Mouse (Mus musculus) testis, postnatal 10 days (tissue): ENCODE measurements around the gene B3galt4.
"Not testable (repeated sequence)": the region's sequence is repeated elsewhere in the genome, so short reads cannot be mapped to it uniquely, and the experiment has no call there.

Experiments used
- DNase-seq: peaks from one replicate; pipeline ENCODE4 v3.0.0; 2021; ENCODE audit warnings: low spot score

B3galt4 gene

DNA sequence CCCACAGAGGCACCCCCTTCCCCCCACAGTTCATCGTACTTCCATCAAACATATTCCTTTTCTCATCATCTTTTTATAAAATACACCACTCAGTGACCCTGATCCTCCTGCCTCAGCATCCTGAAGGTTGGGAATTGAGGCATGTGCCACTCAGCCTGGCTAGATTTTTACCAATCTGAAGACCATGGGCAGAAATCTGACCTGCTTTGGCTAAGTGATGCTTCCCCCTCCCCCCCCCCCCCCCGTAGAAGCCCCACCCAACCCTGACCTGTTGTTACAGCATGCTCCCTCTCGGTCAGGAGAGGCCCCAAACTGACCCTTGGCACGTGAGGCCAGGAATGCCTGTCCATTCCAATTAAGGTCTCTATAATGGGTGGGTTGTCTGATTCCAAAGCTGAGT lies 46.5 kb downstream of the B3galt4 start, which contains the start of gene Platr17:
Platr17 (plus strand) TSS at position 301 of the 400 bp plus-strand sequence.
- DNase-seq: not testable (repeated sequence)

- not testable (repeated sequence) for DNase-seq
Measured at GRCm38 (mm10) chr17:33903911-33904651, 47.2 kb downstream of the B3galt4 start.

- no peak for DNase-seq
Measured at GRCm38 (mm10) chr17:33902491-33902890, 48.8 kb downstream of the B3galt4 start.

DNA sequence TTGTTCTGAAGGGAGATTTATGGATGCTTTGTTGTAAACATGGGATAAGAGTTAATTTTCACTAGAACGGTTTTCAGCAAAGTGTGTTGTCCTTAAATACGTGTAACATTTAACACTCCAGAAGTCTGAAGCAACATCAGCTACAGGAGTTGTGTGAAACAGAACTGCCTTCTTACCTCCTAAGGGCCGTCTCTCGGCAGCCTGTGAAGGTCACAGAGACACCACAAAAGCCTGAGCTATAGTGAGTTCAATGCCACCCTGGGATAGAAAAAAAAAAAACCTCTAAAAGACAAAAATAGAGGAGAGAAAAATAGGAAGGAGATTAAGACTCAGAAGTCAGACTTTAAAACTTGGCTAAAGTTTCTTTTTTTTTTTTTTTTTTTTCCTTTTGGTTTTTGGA lies 49.2 kb downstream of the B3galt4 start:
- DNase-seq: no peak

DNA sequence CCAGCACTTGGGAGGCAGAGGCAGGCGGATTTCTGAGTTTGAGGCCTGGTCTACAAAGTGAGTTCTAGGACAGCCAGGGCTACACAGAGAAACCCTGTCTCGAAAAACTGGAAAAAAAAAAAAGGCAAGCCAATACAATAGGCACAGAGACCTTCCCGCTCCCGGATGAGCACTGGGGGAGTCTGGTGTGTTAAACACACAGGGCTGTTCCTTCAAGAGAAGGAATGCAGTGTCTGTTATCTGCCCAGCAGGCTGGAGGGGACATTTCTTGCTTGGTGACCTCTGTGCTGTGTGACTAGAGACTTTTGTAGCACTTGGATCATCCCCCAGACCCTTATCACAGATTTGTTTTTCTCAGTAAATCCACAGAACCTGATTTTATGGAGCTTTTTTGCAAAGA lies 49.6 kb downstream of the B3galt4 start:
- DNase-seq: no peak

DNA sequence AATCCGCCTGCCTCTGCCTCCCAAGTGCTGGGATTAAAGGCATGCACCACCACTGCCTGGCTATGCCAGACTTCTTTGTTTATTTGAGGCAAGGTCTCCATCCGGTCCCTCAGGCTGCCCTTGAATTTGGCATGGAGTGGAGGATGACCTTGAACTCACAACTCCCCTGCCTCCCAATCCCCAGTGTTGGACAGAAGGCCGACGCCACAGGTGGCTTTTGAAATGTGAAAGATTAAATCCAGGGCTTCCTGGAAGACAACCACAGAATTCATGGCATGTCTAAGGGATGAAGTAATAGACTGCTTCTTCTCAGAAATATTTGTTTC lies 50.3 kb downstream of the B3galt4 start:
- DNase-seq: no peak

DNA sequence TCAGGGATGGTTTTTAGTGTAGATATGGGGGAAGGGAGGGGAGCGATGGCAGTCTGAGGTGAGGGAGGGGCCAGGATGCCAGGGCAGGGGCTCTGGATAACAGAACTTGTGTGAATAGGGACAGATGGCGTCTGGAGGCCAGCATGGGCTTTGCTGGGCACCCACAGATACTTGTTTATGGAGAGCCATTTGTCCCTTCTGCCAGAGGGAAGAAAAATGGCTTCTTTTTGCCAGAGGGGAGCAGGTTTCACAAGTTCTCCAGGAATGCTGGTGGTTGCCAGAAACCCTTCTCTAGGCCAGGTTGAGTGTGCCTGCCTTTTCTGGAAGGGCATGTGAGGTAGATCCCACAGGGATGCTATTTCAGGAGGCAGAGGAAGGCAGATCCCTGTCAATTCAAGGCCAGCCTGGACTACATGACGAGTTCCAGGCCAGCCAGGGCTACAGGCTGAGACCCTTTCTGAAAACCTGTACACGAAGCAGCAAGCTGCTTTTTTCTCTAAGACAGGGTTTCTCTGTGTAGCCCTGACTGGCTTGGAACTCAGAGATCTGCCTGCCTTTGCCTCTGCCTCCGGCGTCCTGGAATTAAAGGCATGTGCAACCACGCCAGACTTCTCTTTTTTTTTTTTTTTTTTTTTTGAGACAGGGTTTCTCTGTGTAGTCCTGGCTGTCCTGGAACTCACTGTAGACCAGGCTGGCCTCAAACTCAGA lies 50.9 kb downstream of the B3galt4 start:
- DNase-seq: no peak
